Comparison of ENCODE assay signal across 10 mouse cellular contexts in the genomic region with DNA sequence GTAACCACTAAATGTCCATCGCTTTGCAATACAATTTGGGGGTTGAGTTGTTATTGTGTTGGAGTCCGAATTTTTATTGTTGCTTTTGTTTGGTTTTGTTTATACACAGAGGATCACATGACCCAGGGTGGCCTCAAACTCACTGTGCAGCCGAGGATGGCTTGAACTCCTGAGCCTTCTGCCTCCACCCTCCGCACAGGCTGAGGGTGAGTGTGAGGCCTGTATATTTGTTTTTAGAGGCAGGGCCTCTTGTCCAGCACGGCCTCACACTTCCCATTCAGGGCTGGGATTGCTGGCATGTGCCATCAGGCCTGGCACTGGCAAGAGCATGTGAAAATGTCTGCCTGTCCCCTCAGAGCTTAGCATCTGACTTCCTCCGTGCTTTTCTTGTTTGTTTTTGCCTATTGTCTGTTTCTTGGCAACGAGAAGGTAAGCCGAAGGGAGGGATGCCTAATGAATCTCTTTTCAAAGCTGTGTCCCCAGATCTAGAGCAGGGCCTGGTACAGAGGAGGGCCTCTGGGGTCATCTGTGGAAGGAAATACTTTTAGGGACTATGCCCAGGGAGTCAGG. TPM values are rescaled to one million over a fixed set of nuclear protein-coding genes. Genes with fewer than 3 reads are reported as not detected.
DNase-seq lines count a peak whose midpoint lies in the region; ATAC-seq and TF ChIP-seq lines count a peak whose summit lies in the region.
"Had no signal": no experiment of that assay in that cellular context is flagged by ENCODE, and none has a peak within 500 bp of the region (broad histone marks: within the 10 kb centered on the region; RNA-seq: fewer than 3 reads in every experiment).

No protein-coding gene starts in this region.

- WGBS in heart, embryonic 13.5 days = 49% methylated on average over 8 of the region's 8 CpGs
- WGBS in stomach, embryonic 15.5 days = 41% methylated on average over 8 of the region's 8 CpGs
- WGBS in stomach, postnatal 0 days = 31% methylated on average over 8 of the region's 8 CpGs
- 28% methylated on average over 8 of the region's 8 CpGs for WGBS in hindbrain, embryonic 16.5 days
- 35% methylated on average over 8 of the region's 8 CpGs for WGBS in stomach, embryonic 16.5 days
- WGBS in kidney, embryonic 14.5 days = 52% methylated on average over 8 of the region's 8 CpGs

- no peaks in the 10 kb centered on the region for H3K36me3 ChIP-seq in heart, embryonic 13.5 days
- no peaks in the 10 kb centered on the region for H3K36me3 ChIP-seq in stomach, embryonic 15.5 days
- no peaks in the 10 kb centered on the region for H3K36me3 ChIP-seq in stomach, postnatal 0 days (ENCODE audit: control insufficient read depth, insufficient read depth, low read length)
- no peaks in the 10 kb centered on the region for H3K36me3 ChIP-seq in hindbrain, embryonic 16.5 days (ENCODE audit: control insufficient read depth, insufficient read depth, low read length)
- no peaks in the 10 kb centered on the region for H3K36me3 ChIP-seq in stomach, embryonic 16.5 days (ENCODE audit: control insufficient read depth, insufficient read depth, low read length)
- no peaks in the 10 kb centered on the region for H3K36me3 ChIP-seq in kidney, embryonic 14.5 days (ENCODE audit: control insufficient read depth, insufficient read depth, low read length)
- H3K36me3 ChIP-seq: liver, embryonic 13.5 days had no signal

- no peaks in the 10 kb centered on the region for H3K9me3 ChIP-seq in heart, embryonic 13.5 days
- H3K9me3 ChIP-seq in stomach, embryonic 15.5 days = no peaks in the 10 kb centered on the region
- no peaks in the 10 kb centered on the region for H3K9me3 ChIP-seq in stomach, postnatal 0 days (ENCODE audit: control insufficient read depth, low read length)
- H3K9me3 ChIP-seq in hindbrain, embryonic 16.5 days (ENCODE audit: control insufficient read depth, low read length) = no peaks in the 10 kb centered on the region
- H3K9me3 ChIP-seq in stomach, embryonic 16.5 days (replicated peaks; ENCODE audit: control insufficient read depth, low read length) = no peaks in the 10 kb centered on the region
- no peaks in the 10 kb centered on the region for H3K9me3 ChIP-seq in kidney, embryonic 14.5 days (ENCODE audit: control insufficient read depth, low read length)
- H3K9me3 ChIP-seq: liver, embryonic 13.5 days had no signal

- intact Hi-C loops in heart, postnatal 25 days (cut with DNase I) = loop anchor here (10.0 kb wide), 1 partner anchor 230 kb away; no protein-coding TSS in a partner anchor

- no peak for ATAC-seq in heart, embryonic 13.5 days (ENCODE audit: extremely low read depth, insufficient number of reproducible peaks, low FRiP score, low TSS enrichment)
- no peak for ATAC-seq in stomach, embryonic 15.5 days (ENCODE audit: insufficient read depth, low FRiP score, low read depth)
- ATAC-seq in stomach, postnatal 0 days (ENCODE audit: low FRiP score, low TSS enrichment) = no peak
- 0 out of 2 replicates have a peak, but pooled peaks have one; percentile 4 for ATAC-seq in hindbrain, embryonic 16.5 days
- ATAC-seq in stomach, embryonic 16.5 days (ENCODE audit: insufficient read depth, low FRiP score) = no peak
- no peak for ATAC-seq in kidney, embryonic 14.5 days (ENCODE audit: low FRiP score, low TSS enrichment)

- peaks cover 42% of the 10 kb centered on the region for H3K27me3 ChIP-seq in heart, embryonic 13.5 days (replicated peaks)
- H3K27me3 ChIP-seq in stomach, embryonic 15.5 days (replicated peaks) = no peaks in the 10 kb centered on the region
- no peaks in the 10 kb centered on the region for H3K27me3 ChIP-seq in stomach, postnatal 0 days (ENCODE audit: control insufficient read depth, insufficient read depth, low read length)
- no peaks in the 10 kb centered on the region; the same call in 1 of the 2 replicates for H3K27me3 ChIP-seq in hindbrain, embryonic 16.5 days (replicated peaks; ENCODE audit: control insufficient read depth, insufficient read depth, low read length)
- no peaks in the 10 kb centered on the region for H3K27me3 ChIP-seq in stomach, embryonic 16.5 days (ENCODE audit: control insufficient read depth, insufficient read depth, low read length)
- H3K27me3 ChIP-seq in kidney, embryonic 14.5 days (ENCODE audit: control insufficient read depth, insufficient read depth, low read length) = no peaks in the 10 kb centered on the region

- no peak for DNase-seq in heart, postnatal 25 days (ENCODE audit: low spot score)
- DNase-seq in stomach, postnatal 0 days (ENCODE audit: low spot score) = no peak
- no peak for DNase-seq in testis, postnatal 14 days (ENCODE audit: low spot score)
- DNase-seq: liver, embryonic 13.5 days had no signal

- no peak overlapping the region for H3K4me3 ChIP-seq in heart, embryonic 13.5 days
- H3K4me3 ChIP-seq in stomach, embryonic 15.5 days (replicated peaks) = no peak overlapping the region
- H3K4me3 ChIP-seq in stomach, postnatal 0 days (ENCODE audit: low read depth, low read length) = no peak overlapping the region
- H3K4me3 ChIP-seq in hindbrain, embryonic 16.5 days (ENCODE audit: low read length) = no peak overlapping the region
- no peak overlapping the region for H3K4me3 ChIP-seq in stomach, embryonic 16.5 days (replicated peaks; ENCODE audit: low read length)
- H3K4me3 ChIP-seq in kidney, embryonic 14.5 days (ENCODE audit: low read length) = no peak overlapping the region
- H3K4me3 ChIP-seq: liver, embryonic 13.5 days had no signal

- H3K4me2 ChIP-seq in heart, embryonic 13.5 days = no peak overlapping the region
- H3K4me2 ChIP-seq in stomach, embryonic 15.5 days = no peak overlapping the region
- H3K4me2 ChIP-seq in stomach, postnatal 0 days (replicated peaks; ENCODE audit: low read depth) = no peak overlapping the region
- no peak overlapping the region for H3K4me2 ChIP-seq in hindbrain, embryonic 16.5 days (ENCODE audit: low read length)
- no peak overlapping the region for H3K4me2 ChIP-seq in stomach, embryonic 16.5 days (ENCODE audit: low read depth, low read length)
- no peak overlapping the region for H3K4me2 ChIP-seq in kidney, embryonic 14.5 days (replicated peaks; ENCODE audit: low read depth, low read length)
- H3K4me2 ChIP-seq: liver, embryonic 13.5 days had no signal

- no peak for TF ChIP-seq CTCF in stomach, postnatal 0 days (IDR thresholded peaks at IDR 0.05; ENCODE audit: low read depth)

- 0 out of 2 replicates have a peak overlapping the region, but pooled peaks have one; percentile 5 for H3K27ac ChIP-seq in heart, embryonic 13.5 days (replicated peaks)
- H3K27ac ChIP-seq in stomach, embryonic 15.5 days = peak overlapping the region; percentile 28; the same call in 1 of the 2 replicates
- no peak overlapping the region for H3K27ac ChIP-seq in stomach, postnatal 0 days (replicated peaks)
- peak overlapping the region; percentile 78 for H3K27ac ChIP-seq in hindbrain, embryonic 16.5 days (ENCODE audit: low read depth, low read length)
- H3K27ac ChIP-seq in stomach, embryonic 16.5 days (ENCODE audit: low read length) = 0 out of 2 replicates have a peak overlapping the region, but pooled peaks have one; percentile 16
- H3K27ac ChIP-seq in kidney, embryonic 14.5 days (ENCODE audit: low read depth, low read length) = no peak overlapping the region
- H3K27ac ChIP-seq: liver, embryonic 13.5 days had no signal

- H3K4me1 ChIP-seq in heart, embryonic 13.5 days = peaks cover 21% of the 10 kb centered on the region
- H3K4me1 ChIP-seq in stomach, embryonic 15.5 days = peaks cover 14% of the 10 kb centered on the region; the same call in 1 of the 2 replicates
- no peaks in the 10 kb centered on the region for H3K4me1 ChIP-seq in stomach, postnatal 0 days (replicated peaks; ENCODE audit: control insufficient read depth, insufficient read depth)
- H3K4me1 ChIP-seq in hindbrain, embryonic 16.5 days (ENCODE audit: control insufficient read depth, insufficient read depth, low read depth, low read length) = peaks cover 27% of the 10 kb centered on the region
- H3K4me1 ChIP-seq in stomach, embryonic 16.5 days (ENCODE audit: control insufficient read depth, insufficient read depth, low read length) = peaks cover 8% of the 10 kb centered on the region; the same call in 1 of the 2 replicates
- H3K4me1 ChIP-seq in kidney, embryonic 14.5 days (ENCODE audit: control insufficient read depth, insufficient read depth, low read length) = 0 out of 2 replicates have a peak, but pooled peaks cover 2% of the 10 kb centered on the region

- H3K9ac ChIP-seq in heart, embryonic 13.5 days = no peak overlapping the region
- no peak overlapping the region for H3K9ac ChIP-seq in stomach, embryonic 15.5 days
- no peak overlapping the region for H3K9ac ChIP-seq in stomach, postnatal 0 days (ENCODE audit: low read length)
- H3K9ac ChIP-seq in hindbrain, embryonic 16.5 days (ENCODE audit: low read depth, low read length) = peak overlapping the region; percentile 14; the same call in 1 of the 2 replicates
- H3K9ac ChIP-seq in stomach, embryonic 16.5 days (ENCODE audit: low read length) = peak overlapping the region; percentile 16
- no peak overlapping the region for H3K9ac ChIP-seq in kidney, embryonic 14.5 days (ENCODE audit: low read depth, low read length)
- H3K9ac ChIP-seq: liver, embryonic 13.5 days had no signal

- no peak for TF ChIP-seq EP300 in stomach, postnatal 0 days (optimal IDR thresholded peaks at IDR 0.05)

RNA-seq across cellular contexts. Expression of a gene that starts 25.5 kb away (rescaled TPM):
- 0.43 and 0.49 TPM in 2 replicates for polyA plus RNA-seq in heart, embryonic 13.5 days (2015; fragmentation: Nextera tagmentation; extraction: Ambion mirVana)
- total RNA-seq in heart, postnatal 25 days (2021) = under 1 TPM; 0.08 to 0.22 TPM
- polyA plus RNA-seq in stomach, embryonic 15.5 days (2015; fragmentation: Nextera tagmentation; extraction: Ambion mirVana) = 0.37 and 0.63 TPM in 2 replicates
- 0.05 and 0.15 TPM in 2 replicates for polyA plus RNA-seq in stomach, postnatal 0 days (2015; fragmentation: Nextera tagmentation; extraction: Ambion mirVana)
- polyA plus RNA-seq in hindbrain, embryonic 16.5 days (2015; fragmentation: Nextera tagmentation; extraction: Ambion mirVana) = 0.41 and 1.2 TPM in 2 replicates
- 0.14 TPM in 1 of 2 replicates, not detected in the other for polyA plus RNA-seq in stomach, embryonic 16.5 days (2015; fragmentation: Nextera tagmentation; extraction: Ambion mirVana)
- polyA plus RNA-seq in kidney, embryonic 14.5 days (2014; fragmentation: Nextera tagmentation; extraction: Ambion mirVana) = 0.29 and 0.47 TPM in 2 replicates
- total RNA-seq: megakaryocyte-erythroid progenitor cell, adult 5-6 weeks had no signal

RNA-seq across cellular contexts. Expression of a gene that starts 26.4 kb away (rescaled TPM):
- polyA plus RNA-seq in heart, embryonic 13.5 days (2015; fragmentation: Nextera tagmentation; extraction: Ambion mirVana) = 51.2 and 63.5 TPM in 2 replicates
- total RNA-seq in heart, postnatal 25 days (2021) = 10 to 100 TPM; 17.0 to 17.3 TPM
- polyA plus RNA-seq in stomach, embryonic 15.5 days (2015; fragmentation: Nextera tagmentation; extraction: Ambion mirVana) = 77.9 and 80.7 TPM in 2 replicates
- polyA plus RNA-seq in stomach, postnatal 0 days (2015; fragmentation: Nextera tagmentation; extraction: Ambion mirVana) = 25.5 and 27.8 TPM in 2 replicates
- polyA plus RNA-seq in hindbrain, embryonic 16.5 days (2015; fragmentation: Nextera tagmentation; extraction: Ambion mirVana) = 140 and 152 TPM in 2 replicates
- polyA plus RNA-seq in stomach, embryonic 16.5 days (2015; fragmentation: Nextera tagmentation; extraction: Ambion mirVana) = 82.7 and 83.3 TPM in 2 replicates
- polyA plus RNA-seq in kidney, embryonic 14.5 days (2014; fragmentation: Nextera tagmentation; extraction: Ambion mirVana) = 60.9 and 90.5 TPM in 2 replicates

RNA-seq across cellular contexts. Expression of a gene that starts 28.5 kb away (rescaled TPM):
- polyA plus RNA-seq in heart, embryonic 13.5 days (2015; fragmentation: Nextera tagmentation; extraction: Ambion mirVana) = 0.12 and 0.19 TPM in 2 replicates
- total RNA-seq in heart, postnatal 25 days (2021) = under 1 TPM; 0.39 to 0.64 TPM
- polyA plus RNA-seq in stomach, embryonic 15.5 days (2015; fragmentation: Nextera tagmentation; extraction: Ambion mirVana) = 7.9 and 8.8 TPM in 2 replicates
- 0.39 and 0.41 TPM in 2 replicates for polyA plus RNA-seq in stomach, postnatal 0 days (2015; fragmentation: Nextera tagmentation; extraction: Ambion mirVana)
- polyA plus RNA-seq in hindbrain, embryonic 16.5 days (2015; fragmentation: Nextera tagmentation; extraction: Ambion mirVana) = not detected in 2 replicates
- 5.4 and 7.7 TPM in 2 replicates for polyA plus RNA-seq in stomach, embryonic 16.5 days (2015; fragmentation: Nextera tagmentation; extraction: Ambion mirVana)
- polyA plus RNA-seq in kidney, embryonic 14.5 days (2014; fragmentation: Nextera tagmentation; extraction: Ambion mirVana) = 3.6 and 4.5 TPM in 2 replicates
- total RNA-seq: megakaryocyte-erythroid progenitor cell, adult 5-6 weeks had no signal

RNA-seq across cellular contexts. Expression of a gene that starts 54.3 kb away (rescaled TPM):
- 10.4 and 13.0 TPM in 2 replicates for polyA plus RNA-seq in heart, embryonic 13.5 days (2015; fragmentation: Nextera tagmentation; extraction: Ambion mirVana)
- total RNA-seq in heart, postnatal 25 days (2021) = 1 to 10 TPM; 4.2 to 5.6 TPM
- polyA plus RNA-seq in stomach, embryonic 15.5 days (2015; fragmentation: Nextera tagmentation; extraction: Ambion mirVana) = 11.5 and 13.2 TPM in 2 replicates
- 5.9 and 7.3 TPM in 2 replicates for polyA plus RNA-seq in stomach, postnatal 0 days (2015; fragmentation: Nextera tagmentation; extraction: Ambion mirVana)
- 9.3 and 10.8 TPM in 2 replicates for polyA plus RNA-seq in hindbrain, embryonic 16.5 days (2015; fragmentation: Nextera tagmentation; extraction: Ambion mirVana)
- 12.8 and 13.8 TPM in 2 replicates for polyA plus RNA-seq in stomach, embryonic 16.5 days (2015; fragmentation: Nextera tagmentation; extraction: Ambion mirVana)
- polyA plus RNA-seq in kidney, embryonic 14.5 days (2014; fragmentation: Nextera tagmentation; extraction: Ambion mirVana) = 10.9 and 14.0 TPM in 2 replicates

Comparison
In these comparisons a context has a peak if more than half of its experiments do, and no peak if none do; other contexts are left out.
1. H3K27ac ChIP-seq: peak in heart, embryonic 13.5 days (single experiment), stomach, embryonic 15.5 days (single experiment), hindbrain, embryonic 16.5 days (single experiment) and stomach, embryonic 16.5 days (single experiment); none in stomach, postnatal 0 days (single experiment) and kidney, embryonic 14.5 days (single experiment).
2. H3K9ac ChIP-seq: peak in hindbrain, embryonic 16.5 days (single experiment) and stomach, embryonic 16.5 days (single experiment); none in heart, embryonic 13.5 days (single experiment), stomach, embryonic 15.5 days (single experiment), stomach, postnatal 0 days (single experiment) and kidney, embryonic 14.5 days (single experiment).